Mouse (Mus musculus) stomach, postnatal 0 days (tissue): ENCODE results near the gene Sik3. TPM values are rescaled to one million over a fixed set of nuclear protein-coding genes. Genes with fewer than 3 reads are reported as not detected.

ENCODE experiments used
- ATAC-seq: fragments of 200-750 bp; cut with Nextera tagmentation; 2 replicates; pipeline ENCODE4 v1.8.0; 2017; ENCODE audit not compliant: low FRiP score, low TSS enrichment
- DNase-seq: peaks from one replicate; pipeline ENCODE4 v3.0.0-alpha.2; 2016; ENCODE audit warnings: low spot score
- H3K27ac ChIP-seq: fragments of 300-500 bp; sonication (generic); replicated peaks from 2 replicates; pipeline ENCODE4 v1.5.1; 2014; ENCODE audit warnings: mild to moderate bottlenecking, control low read depth
- H3K27me3 ChIP-seq: fragments of 300-500 bp; sonication (generic); 2 replicates; pipeline ENCODE4 v1.6.1; 2014; ENCODE audit warnings: low read length; ENCODE audit not compliant: control insufficient read depth, insufficient read depth
- H3K36me3 ChIP-seq: fragments of 300-500 bp; sonication (generic); 2 replicates; pipeline ENCODE4 v1.6.1; 2014; ENCODE audit warnings: low read length, mixed read lengths; ENCODE audit not compliant: control insufficient read depth, insufficient read depth
- H3K4me1 ChIP-seq: fragments of 300-500 bp; sonication (generic); replicated peaks from 2 replicates; pipeline ENCODE4 v1.6.1; 2014; ENCODE audit warnings: antibody characterized with exemption; ENCODE audit not compliant: control insufficient read depth, insufficient read depth
- H3K4me2 ChIP-seq: fragments of 300-500 bp; sonication (generic); replicated peaks from 2 replicates; pipeline ENCODE4 v1.6.1; 2014; ENCODE audit warnings: low read depth, mild to moderate bottlenecking, control low read depth, moderate library complexity
- H3K4me3 ChIP-seq: fragments of 300-500 bp; sonication (generic); 2 replicates; pipeline ENCODE4 v1.5.1; 2014; ENCODE audit warnings: low read depth, low read length, control low read depth
- H3K9ac ChIP-seq: fragments of 300-500 bp; sonication (generic); 2 replicates; pipeline ENCODE4 v1.6.1; 2014; ENCODE audit warnings: mild to moderate bottlenecking, low read length, control low read depth, mixed read lengths
- H3K9me3 ChIP-seq: fragments of 300-500 bp; sonication (generic); 2 replicates; pipeline ENCODE4 v1.6.1; 2016; ENCODE audit warnings: low read length; ENCODE audit not compliant: control insufficient read depth
- CTCF ChIP-seq: IDR thresholded peaks from 2 replicates; pipeline ENCODE4 v1.5.1; 2016; ENCODE audit warnings: antibody characterized with exemption, low read depth, mild to moderate bottlenecking, moderate library complexity
- EP300 ChIP-seq: optimal IDR thresholded peaks from 2 replicates; pipeline ENCODE3; 2016; ENCODE audit warnings: antibody characterized with exemption
- WGBS: fragments of 180-500 bp; shearing (Covaris S2); extraction: QIAGEN DNeasy Blood & Tissue Kit; methylation state at CpG from one replicate; pipeline ENCODE4 v1.1.7; 2014; 5-methylcytosine and 5-hydroxymethylcytosine counted together
- polyA plus RNA-seq: library from polyadenylated mRNA; unstranded; fragments of >200 nt; fragmentation: Nextera tagmentation; extraction: Ambion mirVana; gene quantifications from 2 replicates; pipeline ENCODE4 v1.2.1, GENCODE M21; 2015

The Sik3 gene
- polyA plus RNA-seq, 1 experiment from 2014 or later = 6.8 TPM

- WGBS = 62% methylated on average over 6 of the region's 6 CpGs
- Histone ChIP-seq H3K9ac (no peak overlapping the region), H3K27ac (0 out of 2 replicates have a peak overlapping the region, but pooled peaks have one; percentile 40), H3K4me1 (peaks cover 3% of the 10 kb centered on the region), H3K36me3 (no peaks in the 10 kb centered on the region), H3K27me3 (no peaks in the 10 kb centered on the region), H3K4me3 (no peak overlapping the region), H3K4me2 (no peak overlapping the region), H3K9me3 (no peaks in the 10 kb centered on the region)
- DNase-seq (no peak), ATAC-seq (no peak)
- TF ChIP-seq CTCF (no peak), EP300 (no peak)
Measured at GRCm38 (mm10) chr9:46019975-46020374, 7.4 kb downstream of the Sik3 start.

GRCm38 (mm10) chr9:46023591-46023990 is 11.0 kb downstream of the Sik3 start:
- no peak overlapping the region for H3K27ac ChIP-seq
- no peaks in the 10 kb centered on the region for H3K36me3 ChIP-seq
- no peak for DNase-seq

GRCm38 (mm10) chr9:46026058-46026849 is 13.6 kb downstream of the Sik3 start:
- 79% methylated on average over 9 of the region's 9 CpGs for WGBS
- no peaks in the 10 kb centered on the region for H3K36me3 ChIP-seq
- no peaks in the 10 kb centered on the region for H3K9me3 ChIP-seq
- no peak for DNase-seq
- H3K9ac ChIP-seq = no peak overlapping the region
- H3K4me2 ChIP-seq = no peak overlapping the region
- no peak overlapping the region for H3K27ac ChIP-seq
- TF ChIP-seq CTCF = no peak
- TF ChIP-seq EP300 = no peak
- no peak overlapping the region for H3K4me3 ChIP-seq
- H3K4me1 ChIP-seq = peaks cover 4% of the 10 kb centered on the region; the same call in 1 of the 2 replicates
- ATAC-seq = no peak
- no peaks in the 10 kb centered on the region for H3K27me3 ChIP-seq

More at GRCm38 (mm10) chr9:46023591-46023990, 11.0 kb downstream of the Sik3 start:
- Histone ChIP-seq H3K4me1 (no peaks in the 10 kb centered on the region; the same call in 1 of the 2 replicates), H3K9ac (no peak overlapping the region), H3K4me2 (no peak overlapping the region), H3K27me3 (no peaks in the 10 kb centered on the region), H3K9me3 (no peaks in the 10 kb centered on the region), H3K4me3 (no peak overlapping the region)
- WGBS = 91% methylated on average over 11 of the region's 11 CpGs
- no peak for TF ChIP-seq CTCF
- no peak for TF ChIP-seq EP300
- ATAC-seq = no peak

- no peak overlapping the region for H3K9ac ChIP-seq
- H3K36me3 ChIP-seq = no peaks in the 10 kb centered on the region
- H3K27me3 ChIP-seq = no peaks in the 10 kb centered on the region
- H3K4me2 ChIP-seq = no peak overlapping the region
- 50% methylated on average over 8 of the region's 8 CpGs for WGBS
- peaks cover 8% of the 10 kb centered on the region for H3K4me1 ChIP-seq
- no peak for DNase-seq
- H3K4me3 ChIP-seq = no peak overlapping the region
- no peaks in the 10 kb centered on the region for H3K9me3 ChIP-seq
- ATAC-seq = no peak
- H3K27ac ChIP-seq = no peak overlapping the region
- TF ChIP-seq EP300 = no peak
- no peak for TF ChIP-seq CTCF
Measured at GRCm38 (mm10) chr9:46027994-46028393, 15.4 kb downstream of the Sik3 start.

GRCm38 (mm10) chr9:46029534-46029933 is 16.9 kb downstream of the Sik3 start:
- H3K4me2 ChIP-seq = no peak overlapping the region
- no peaks in the 10 kb centered on the region for H3K27me3 ChIP-seq
- H3K36me3 ChIP-seq = no peaks in the 10 kb centered on the region
- 53% methylated on average over 6 of the region's 6 CpGs for WGBS
- no peaks in the 10 kb centered on the region for H3K9me3 ChIP-seq
- no peak overlapping the region for H3K9ac ChIP-seq
- no peak overlapping the region for H3K4me3 ChIP-seq
- peak; percentile 47 for ATAC-seq
- DNase-seq = peak; percentile 32
- peaks cover 8% of the 10 kb centered on the region for H3K4me1 ChIP-seq
- 0 out of 2 replicates have a peak overlapping the region, but pooled peaks have one; percentile 18 for H3K27ac ChIP-seq
- TF ChIP-seq CTCF = no peak

- Histone ChIP-seq H3K27ac (no peak overlapping the region), H3K9me3 (no peaks in the 10 kb centered on the region), H3K4me3 (no peak overlapping the region), H3K27me3 (no peaks in the 10 kb centered on the region), H3K9ac (0 out of 2 replicates have a peak overlapping the region, but pooled peaks have one; percentile 9), H3K4me2 (no peak overlapping the region), H3K36me3 (no peaks in the 10 kb centered on the region), H3K4me1 (peaks cover 8% of the 10 kb centered on the region)
- ATAC-seq = no peak
- 71% methylated on average over 5 of the region's 5 CpGs for WGBS
- no peak for TF ChIP-seq CTCF
- TF ChIP-seq EP300 = no peak
- DNase-seq = no peak
Measured at GRCm38 (mm10) chr9:46030184-46030583, 17.6 kb downstream of the Sik3 start.
